Mouse (Mus musculus) embryonic facial prominence, embryonic 13.5 days (tissue): ENCODE data around the gene Slain2. TPM values are rescaled to one million over a fixed set of nuclear protein-coding genes. Genes with fewer than 3 reads are reported as not detected.
A peak's percentile ranks its signal among the peaks of the same experiment; 100 is the strongest.

Source experiments
- ATAC-seq: fragments of 200-750 bp; cut with Nextera tagmentation; 2 replicates; pipeline ENCODE4 v1.8.0; 2017; ENCODE audit warnings: low read depth; ENCODE audit not compliant: insufficient number of reproducible peaks, insufficient read depth, low FRiP score, low TSS enrichment
- H3K27ac ChIP-seq: fragments of 300-500 bp; sonication (generic); 2 replicates; pipeline ENCODE4 v1.5.1; 2015; ENCODE audit warnings: moderate library complexity, mild to moderate bottlenecking, inconsistent platforms
- H3K27me3 ChIP-seq: fragments of 300-500 bp; sonication (generic); 2 replicates; pipeline ENCODE4 v1.6.1; 2015; ENCODE audit warnings: mild to moderate bottlenecking, inconsistent platforms
- H3K36me3 ChIP-seq: fragments of 300-500 bp; sonication (generic); 2 replicates; pipeline ENCODE4 v1.6.1; 2015; ENCODE audit warnings: mild to moderate bottlenecking, inconsistent platforms
- H3K4me1 ChIP-seq: fragments of 300-500 bp; sonication (generic); 2 replicates; pipeline ENCODE4 v1.6.1; 2015; ENCODE audit warnings: inconsistent platforms
- H3K4me2 ChIP-seq: fragments of 300-500 bp; sonication (generic); 2 replicates; pipeline ENCODE4 v1.6.1; 2015; ENCODE audit warnings: moderate library complexity, mild to moderate bottlenecking, inconsistent platforms
- H3K4me3 ChIP-seq: fragments of 300-500 bp; sonication (generic); 2 replicates; pipeline ENCODE4 v1.5.1; 2015; ENCODE audit warnings: mild to moderate bottlenecking, inconsistent platforms
- H3K9ac ChIP-seq: fragments of 300-500 bp; sonication (generic); 2 replicates; pipeline ENCODE4 v1.6.1; 2015; ENCODE audit warnings: mild to moderate bottlenecking, inconsistent platforms
- H3K9me3 ChIP-seq: fragments of 300-500 bp; sonication (generic); 2 replicates; pipeline ENCODE4 v1.6.1; 2016; ENCODE audit warnings: inconsistent platforms
- WGBS: fragments of 180-500 bp; shearing (Covaris S2); methylation state at CpG from one replicate; pipeline ENCODE4 v1.1.7; 2015; ENCODE audit warnings: mixed read lengths; 5-methylcytosine and 5-hydroxymethylcytosine counted together
- polyA plus RNA-seq: library from polyadenylated mRNA; unstranded; fragments of >200 nt; fragmentation: Nextera tagmentation; extraction: Ambion mirVana; gene quantifications from 2 replicates; pipeline ENCODE4 v1.2.1, GENCODE M21; 2015

The Slain2 gene
- 15.3 TPM in 2 replicates for polyA plus RNA-seq

GRCm38 (mm10) chr5:72913648-72914557 is at the start of gene Slain2:
Slain2 (plus strand) TSS chr5:72914304.
- peaks cover 28% of the 10 kb centered on the region for H3K4me1 ChIP-seq
- H3K27me3 ChIP-seq, result no peaks in the 10 kb centered on the region
- H3K4me2 ChIP-seq, result peak within 1 kb of the TSS; percentile 71
- peak within 1 kb of the TSS; percentile 98 for H3K4me3 ChIP-seq
- peak within 1 kb of the TSS; percentile 99 for H3K9ac ChIP-seq
- ATAC-seq, result peak; percentile 91
- WGBS, result under 1% methylated on average over 83 of the region's 83 CpGs
- no peaks in the 10 kb centered on the region for H3K36me3 ChIP-seq
- H3K27ac ChIP-seq, result peak within 1 kb of the TSS; percentile 98
- H3K9me3 ChIP-seq, result no peaks in the 10 kb centered on the region

- H3K27me3 ChIP-seq, result peaks cover 33% of the 10 kb centered on the region
- 82% methylated on average over 3 of the region's 3 CpGs for WGBS
- H3K9ac ChIP-seq, result no peak overlapping the region
Observed at GRCm38 (mm10) chr5:72864654-72865178, 49.4 kb upstream of the Slain2 start.

GRCm38 (mm10) chr5:72866260-72866905 is 47.7 kb upstream of the Slain2 start:
- Histone ChIP-seq H3K9me3 (no peaks in the 10 kb centered on the region), H3K36me3 (no peaks in the 10 kb centered on the region), H3K4me3 (no peak overlapping the region), H3K4me2 (no peak overlapping the region), H3K4me1 (peaks cover 16% of the 10 kb centered on the region; the same call in 1 of the 2 replicates), H3K27me3 (peaks cover 33% of the 10 kb centered on the region), H3K9ac (no peak overlapping the region), H3K27ac (no peak overlapping the region)
- 66% methylated on average over 6 of the region's 6 CpGs for WGBS
- no peak for ATAC-seq

More at GRCm38 (mm10) chr5:72864654-72865178, 49.4 kb upstream of the Slain2 start:
- Histone ChIP-seq H3K36me3 (no peaks in the 10 kb centered on the region), H3K4me2 (no peak overlapping the region), H3K9me3 (peaks cover under 1% of the 10 kb centered on the region; the same call in 1 of the 2 replicates), H3K4me1 (peaks cover 16% of the 10 kb centered on the region; the same call in 1 of the 2 replicates), H3K4me3 (no peak overlapping the region), H3K27ac (no peak overlapping the region)
- ATAC-seq, result no peak

GRCm38 (mm10) chr5:72867036-72867672 is 47.0 kb upstream of the Slain2 start:
- Histone ChIP-seq H3K4me1 (peaks cover 16% of the 10 kb centered on the region; the same call in 1 of the 2 replicates), H3K9me3 (no peaks in the 10 kb centered on the region), H3K27me3 (peaks cover 33% of the 10 kb centered on the region), H3K9ac (no peak overlapping the region), H3K4me2 (peak overlapping the region; percentile 96), H3K36me3 (no peaks in the 10 kb centered on the region), H3K27ac (no peak overlapping the region), H3K4me3 (peak overlapping the region; percentile 57)
- no peak for ATAC-seq
- WGBS, result 20% methylated on average over 16 of the region's 16 CpGs

GRCm38 (mm10) chr5:72868091-72868875 is 45.8 kb upstream of the Slain2 start, which contains the start of gene Tec:
Tec (minus strand) TSS chr5:72868483.
- Histone ChIP-seq H3K9me3 (no peaks in the 10 kb centered on the region), H3K4me1 (peaks cover 16% of the 10 kb centered on the region; the same call in 1 of the 2 replicates), H3K4me2 (peak within 1 kb of the TSS; percentile 96), H3K9ac (peak within 1 kb of the TSS; percentile 65), H3K36me3 (no peaks in the 10 kb centered on the region), H3K4me3 (peak within 1 kb of the TSS; percentile 57), H3K27ac (no peak within 1 kb of the TSS), H3K27me3 (peaks cover 33% of the 10 kb centered on the region)
- peak; percentile 87 for ATAC-seq
- under 1% methylated on average over 60 of the region's 60 CpGs for WGBS

- Histone ChIP-seq H3K9ac (no peak overlapping the region), H3K36me3 (no peaks in the 10 kb centered on the region), H3K27ac (no peak overlapping the region), H3K9me3 (no peaks in the 10 kb centered on the region), H3K4me3 (no peak overlapping the region), H3K4me1 (peaks cover 16% of the 10 kb centered on the region; the same call in 1 of the 2 replicates), H3K27me3 (peaks cover 36% of the 10 kb centered on the region), H3K4me2 (no peak overlapping the region)
- WGBS, result 62% methylated on average over 14 of the region's 14 CpGs
- ATAC-seq, result no peak
Observed at GRCm38 (mm10) chr5:72869779-72870608, 44.1 kb upstream of the Slain2 start.

- H3K9ac ChIP-seq, result no peak overlapping the region
- no peaks in the 10 kb centered on the region for H3K9me3 ChIP-seq
- peaks cover 18% of the 10 kb centered on the region for H3K4me1 ChIP-seq
- peaks cover 37% of the 10 kb centered on the region for H3K27me3 ChIP-seq
- no peak overlapping the region for H3K4me3 ChIP-seq
- ATAC-seq, result no peak
- H3K4me2 ChIP-seq, result no peak overlapping the region
- WGBS, result 79% methylated on average over 4 of the region's 4 CpGs
- no peak overlapping the region for H3K27ac ChIP-seq
- no peaks in the 10 kb centered on the region for H3K36me3 ChIP-seq
Observed at GRCm38 (mm10) chr5:72871114-72871513, 43.0 kb upstream of the Slain2 start.

GRCm38 (mm10) chr5:72879736-72880135 is 34.4 kb upstream of the Slain2 start:
- Histone ChIP-seq H3K27me3 (peaks cover 23% of the 10 kb centered on the region), H3K4me1 (peaks cover 7% of the 10 kb centered on the region), H3K9me3 (no peaks in the 10 kb centered on the region), H3K9ac (no peak overlapping the region), H3K27ac (no peak overlapping the region), H3K4me2 (no peak overlapping the region), H3K36me3 (no peaks in the 10 kb centered on the region), H3K4me3 (no peak overlapping the region)
- no peak for ATAC-seq
- 33% methylated on average over 5 of the region's 5 CpGs for WGBS

GRCm38 (mm10) chr5:72881748-72882411 is 32.2 kb upstream of the Slain2 start:
- 87% methylated on average over 12 of the region's 12 CpGs for WGBS
- Histone ChIP-seq H3K9ac (no peak overlapping the region), H3K4me2 (no peak overlapping the region), H3K36me3 (no peaks in the 10 kb centered on the region), H3K9me3 (no peaks in the 10 kb centered on the region), H3K4me1 (0 out of 2 replicates have a peak, but pooled peaks cover 3% of the 10 kb centered on the region), H3K27me3 (peaks cover 11% of the 10 kb centered on the region), H3K27ac (no peak overlapping the region), H3K4me3 (no peak overlapping the region)
- no peak for ATAC-seq

GRCm38 (mm10) chr5:72882412-72882765 is 31.7 kb upstream of the Slain2 start:
- no peak overlapping the region for H3K4me2 ChIP-seq
- peaks cover 9% of the 10 kb centered on the region for H3K27me3 ChIP-seq
- no peak overlapping the region for H3K4me3 ChIP-seq
- no peak overlapping the region for H3K9ac ChIP-seq
- no peak overlapping the region for H3K27ac ChIP-seq
- H3K9me3 ChIP-seq, result no peaks in the 10 kb centered on the region
- WGBS, result 72% methylated on average over 2 of the region's 2 CpGs
- ATAC-seq, result no peak
- 0 out of 2 replicates have a peak, but pooled peaks cover 6% of the 10 kb centered on the region for H3K4me1 ChIP-seq
- H3K36me3 ChIP-seq, result no peaks in the 10 kb centered on the region
